Mouse (Mus musculus) heart, adult 2 months (tissue): ENCODE measurements at regions not wholly inside any gene's neighbourhood (a gene's known extent, or its start where the extent isn't known, plus 50 kb on each side); places are given as distances from the start of the nearest gene placed in this dataset.

Experiments used
- CTCF ChIP-seq: fragments of 200-600 bp; IDR thresholded peaks from 2 replicates; pipeline ENCODE4 v1.8.1; 2022; ENCODE audit warnings: antibody characterized with exemption, mild to moderate bottlenecking, moderate library complexity
- POLR2A ChIP-seq: fragments of 200-500 bp; IDR thresholded peaks from 2 replicates; pipeline ENCODE4 v1.6.1; 2011; ENCODE audit warnings: mild to moderate bottlenecking, low read depth, low read length, control low read depth; ENCODE audit not compliant: insufficient read depth

DNA sequence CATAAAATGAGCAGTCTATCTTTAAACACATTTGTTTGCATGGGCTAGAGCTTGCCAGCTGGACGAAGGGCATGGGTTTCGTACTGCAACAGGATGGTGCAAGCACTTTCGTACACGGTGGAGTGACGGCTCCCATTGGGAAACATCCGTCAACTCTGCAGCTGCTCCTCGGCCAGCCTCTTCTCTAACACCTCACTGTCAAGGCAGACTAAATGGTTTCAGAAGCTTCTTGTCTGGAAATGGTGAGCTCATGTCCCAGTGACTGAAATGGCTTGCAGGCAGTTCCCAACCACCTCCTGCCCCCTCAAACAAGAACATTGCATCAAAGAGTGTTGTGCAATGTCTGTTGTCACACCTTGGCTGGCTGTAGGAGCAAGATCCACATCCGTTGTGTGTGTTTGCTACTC is 163.4 kb downstream of the Trib2 start:
- TF ChIP-seq POLR2A (no peak), CTCF (no peak)
